In the genomic region with DNA sequence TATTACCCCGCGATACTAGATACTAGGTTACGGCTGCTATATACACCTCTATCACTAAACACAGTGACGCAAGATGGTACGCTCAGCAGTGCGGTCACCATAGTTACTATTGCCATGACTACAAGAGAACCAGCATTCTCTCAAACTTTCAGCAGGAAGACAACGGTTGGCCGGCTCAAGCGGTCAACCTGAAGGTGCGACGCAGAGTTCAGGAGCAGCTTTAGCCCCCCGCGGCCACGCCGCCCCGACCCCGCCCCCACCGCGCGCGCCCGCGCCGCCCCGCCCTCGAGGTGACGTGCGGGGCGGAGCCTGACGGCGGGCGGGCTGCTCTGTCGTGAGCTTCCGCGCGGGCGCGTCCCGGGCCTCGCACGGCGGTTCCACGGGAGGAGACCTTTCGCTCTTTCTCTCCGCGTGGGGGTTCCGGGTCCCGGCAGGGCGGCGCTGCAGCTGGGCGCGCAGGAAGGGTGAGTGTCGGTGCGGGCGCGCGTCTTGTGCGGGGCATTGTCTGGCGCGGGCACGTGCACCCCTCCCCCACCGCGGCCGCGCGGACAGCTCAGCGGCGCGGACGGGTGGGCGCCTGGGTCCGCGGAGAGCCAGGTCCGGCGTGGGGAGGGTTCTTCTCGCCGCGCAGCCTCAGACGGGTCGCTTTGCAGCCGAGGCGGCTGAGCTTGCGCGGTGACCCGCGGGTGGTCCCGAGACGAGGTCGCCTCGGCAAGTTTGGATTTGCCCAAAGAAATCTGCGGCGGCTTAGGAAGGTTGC, we compare ENCODE assay signal across 7 mouse cellular contexts. TPM values are rescaled to one million over a fixed set of nuclear protein-coding genes. Genes with fewer than 3 reads are reported as not detected.
A peak's percentile ranks its signal among the peaks of the same experiment; 100 is the strongest.
DNase-seq lines count a peak whose midpoint lies in the region; ATAC-seq lines count a peak whose summit lies in the region.

TSS of gene Yeats2 (plus strand) at position 292 of the 760 bp plus-strand sequence.

- WGBS in embryonic facial prominence, embryonic 11.5 days, result 1% methylated on average over 82 of the region's 92 CpGs
- 1% methylated on average over 86 of the region's 92 CpGs for WGBS in limb, embryonic 11.5 days
- under 1% methylated on average over 89 of the region's 92 CpGs for WGBS in midbrain, embryonic 14.5 days

- H3K27ac ChIP-seq in embryonic facial prominence, embryonic 11.5 days (replicated peaks; ENCODE audit: low read depth, low read length), result peak within 1 kb of the TSS; percentile 89
- peak within 1 kb of the TSS; percentile 90 for H3K27ac ChIP-seq in limb, embryonic 11.5 days (replicated peaks; ENCODE audit: low read depth, low read length)
- peak within 1 kb of the TSS; percentile 97 for H3K27ac ChIP-seq in midbrain, embryonic 14.5 days (replicated peaks; ENCODE audit: low read depth, low read length)

- no peaks in the 10 kb centered on the region for H3K27me3 ChIP-seq in embryonic facial prominence, embryonic 11.5 days (ENCODE audit: control insufficient read depth, insufficient read depth, low read length)
- no peaks in the 10 kb centered on the region for H3K27me3 ChIP-seq in limb, embryonic 11.5 days (ENCODE audit: control insufficient read depth, insufficient read depth, low read length)
- H3K27me3 ChIP-seq in midbrain, embryonic 14.5 days (ENCODE audit: control insufficient read depth, insufficient read depth, low read length), result no peaks in the 10 kb centered on the region

- peak; percentile 92 for ATAC-seq in embryonic facial prominence, embryonic 11.5 days (replicated peaks; ENCODE audit: insufficient number of reproducible peaks, low FRiP score, low TSS enrichment, low read depth)
- peak; percentile 92 for ATAC-seq in limb, embryonic 11.5 days (ENCODE audit: insufficient number of reproducible peaks, low FRiP score, low TSS enrichment, low read depth)
- peak; percentile 94 for ATAC-seq in midbrain, embryonic 14.5 days (ENCODE audit: low FRiP score, low TSS enrichment)

- no peaks in the 10 kb centered on the region for H3K36me3 ChIP-seq in embryonic facial prominence, embryonic 11.5 days (replicated peaks; ENCODE audit: control insufficient read depth, insufficient read depth, low read depth, low read length)
- H3K36me3 ChIP-seq in limb, embryonic 11.5 days (ENCODE audit: control insufficient read depth, insufficient read depth, low read length), result peaks cover 4% of the 10 kb centered on the region; the same call in 1 of the 2 replicates
- peaks cover 4% of the 10 kb centered on the region; the same call in 1 of the 2 replicates for H3K36me3 ChIP-seq in midbrain, embryonic 14.5 days (ENCODE audit: control insufficient read depth, insufficient read depth, low read length)

- no peaks in the 10 kb centered on the region for H3K9me3 ChIP-seq in embryonic facial prominence, embryonic 11.5 days (replicated peaks; ENCODE audit: control insufficient read depth, low read length)
- no peaks in the 10 kb centered on the region for H3K9me3 ChIP-seq in limb, embryonic 11.5 days (ENCODE audit: control insufficient read depth, low read length)
- no peaks in the 10 kb centered on the region for H3K9me3 ChIP-seq in midbrain, embryonic 14.5 days (ENCODE audit: control insufficient read depth, low read length)

- peak within 1 kb of the TSS; percentile 72 for H3K4me3 ChIP-seq in embryonic facial prominence, embryonic 11.5 days (ENCODE audit: low read depth, low read length)
- peak within 1 kb of the TSS; percentile 59 for H3K4me3 ChIP-seq in limb, embryonic 11.5 days (ENCODE audit: low read depth, low read length)
- H3K4me3 ChIP-seq in midbrain, embryonic 14.5 days (replicated peaks; ENCODE audit: low read depth, low read length), result peak within 1 kb of the TSS; percentile 73

- H3K4me1 ChIP-seq in embryonic facial prominence, embryonic 11.5 days (ENCODE audit: control insufficient read depth, insufficient read depth, low read length), result no peaks in the 10 kb centered on the region
- H3K4me1 ChIP-seq in limb, embryonic 11.5 days (ENCODE audit: control insufficient read depth, insufficient read depth, low read length), result peaks cover 5% of the 10 kb centered on the region; the same call in 1 of the 2 replicates
- H3K4me1 ChIP-seq in midbrain, embryonic 14.5 days (ENCODE audit: control insufficient read depth, insufficient read depth, low read length), result peaks cover 16% of the 10 kb centered on the region

- H3K9ac ChIP-seq in embryonic facial prominence, embryonic 11.5 days (replicated peaks; ENCODE audit: low read length), result peak within 1 kb of the TSS; percentile 92
- H3K9ac ChIP-seq in limb, embryonic 11.5 days (ENCODE audit: low read length), result peak within 1 kb of the TSS; percentile 95
- peak within 1 kb of the TSS; percentile 86 for H3K9ac ChIP-seq in midbrain, embryonic 14.5 days (replicated peaks; ENCODE audit: low read length)

- peak; percentile 87 for DNase-seq in adrenal gland, postnatal 14 days
- DNase-seq in embryonic facial prominence, embryonic 11.5 days (ENCODE audit: low spot score), result peak; percentile 79
- DNase-seq in heart, adult 11 months, result peak; percentile 99
- peak; percentile 88 for DNase-seq in kidney, adult 18-20 months
- DNase-seq in limb, embryonic 11.5 days (ENCODE audit: low spot score), result peak; percentile 86
- DNase-seq in midbrain, embryonic 14.5 days, result peak; percentile 90
- peak; percentile 74 to 79 for DNase-seq in spleen, adult 18-20 months

- H3K4me2 ChIP-seq in embryonic facial prominence, embryonic 11.5 days (ENCODE audit: low read depth, low read length), result peak within 1 kb of the TSS; percentile 61
- peak within 1 kb of the TSS; percentile 44 for H3K4me2 ChIP-seq in limb, embryonic 11.5 days (ENCODE audit: low read depth, severe bottlenecking)
- H3K4me2 ChIP-seq in midbrain, embryonic 14.5 days (ENCODE audit: low read length), result peak within 1 kb of the TSS; percentile 75

RNA-seq across cellular contexts. Expression of gene Yeats2, which starts in this region (rescaled TPM):
- 32.2 and 40.0 TPM in 2 replicates for total RNA-seq in adrenal gland, postnatal 14 days (2021)
- polyA plus RNA-seq in embryonic facial prominence, embryonic 11.5 days (2014; fragmentation: Nextera tagmentation; extraction: Ambion mirVana), result 35.8 and 41.9 TPM in 2 replicates
- polyA plus RNA-seq in limb, embryonic 11.5 days (2014; fragmentation: Nextera tagmentation; extraction: Ambion mirVana), result 48.5 and 58.3 TPM in 2 replicates
- polyA plus RNA-seq in midbrain, embryonic 14.5 days (2014; fragmentation: Nextera tagmentation; extraction: Ambion mirVana), result 17.6 and 26.6 TPM in 2 replicates

Comparison
In these comparisons a context has a peak if more than half of its experiments do, and no peak if none do; other contexts are left out.
1. Peak in every context shown above with its lines: DNase-seq, ATAC-seq, H3K4me3 ChIP-seq and H3K27ac ChIP-seq.